Mouse (Mus musculus) layer of hippocampus, adult 9-10 months (tissue): ENCODE data around the gene Traf4.
A peak's percentile ranks its signal among the peaks of the same experiment; 100 is the strongest.

Experiments
- DNase-seq: peaks from one replicate; pipeline ENCODE4 v3.0.0; 2022; ENCODE audit warnings: low spot score

Gene Traf4

DNA sequence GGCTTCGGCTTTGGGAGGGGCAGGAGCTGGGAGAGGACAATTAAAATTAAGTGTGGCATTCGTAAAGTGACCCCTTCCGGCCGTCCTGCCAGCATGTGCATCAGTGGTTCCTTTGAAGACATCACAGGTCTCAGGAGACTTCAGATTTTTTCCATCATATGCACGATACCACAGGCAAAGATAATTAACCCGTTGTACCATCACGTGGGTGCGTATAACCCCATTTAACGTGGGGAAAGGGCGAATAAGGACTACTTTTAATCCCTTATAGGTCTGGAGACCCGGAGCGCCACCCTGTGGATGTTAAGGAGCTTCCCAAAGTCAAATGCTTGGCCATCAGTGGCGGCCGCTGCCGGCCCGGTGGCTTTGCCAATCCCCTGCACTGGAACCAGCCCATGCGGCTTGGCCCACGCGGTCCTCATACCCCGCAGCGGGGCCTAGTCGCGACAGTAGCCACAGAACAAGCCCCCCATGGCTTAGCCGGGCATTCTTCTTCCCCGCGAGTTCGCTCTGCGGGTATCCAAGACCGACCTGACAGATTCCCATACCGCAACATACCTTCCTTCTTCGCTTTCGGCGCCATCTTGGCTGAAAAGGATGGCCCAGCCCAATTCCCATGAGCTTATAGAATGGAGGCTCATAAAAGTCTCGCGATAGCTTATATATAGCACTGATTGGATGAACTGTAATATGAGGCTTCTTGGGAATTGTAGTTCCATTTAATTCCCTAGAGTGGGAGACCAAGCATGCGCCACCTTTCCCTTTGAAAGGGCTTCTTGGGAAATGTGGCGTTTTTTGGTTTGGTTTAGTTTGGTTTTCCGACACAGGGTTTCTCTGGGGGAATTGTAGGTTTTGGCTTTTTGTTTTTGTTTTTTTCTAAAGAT lies 17.8 kb upstream of the Traf4 start, which contains the start of gene Rpl23a:
Gene Rpl23a (minus strand): TSS at position 624 of the 884 bp plus-strand sequence.
- peak; percentile 93 for DNase-seq

DNA sequence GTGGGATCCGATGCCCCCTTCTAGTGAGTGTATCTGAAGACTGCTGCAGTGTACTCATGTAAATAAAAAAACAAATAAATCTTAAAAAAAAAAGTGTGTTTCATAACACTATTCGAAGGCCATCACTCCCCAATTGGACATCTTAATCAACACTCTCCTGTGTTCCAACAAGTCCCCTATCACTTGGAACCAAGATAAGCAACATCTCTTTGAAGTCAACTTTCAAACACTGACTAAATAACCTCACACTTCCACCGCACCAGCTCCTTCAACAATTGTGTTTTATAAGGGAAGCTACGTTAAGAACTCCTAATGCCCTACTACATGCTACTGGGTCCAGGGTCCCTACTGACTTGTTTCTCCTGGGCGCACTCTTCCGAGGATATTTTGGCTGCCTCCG lies 17.1 kb upstream of the Traf4 start:
- no peak for DNase-seq

DNA sequence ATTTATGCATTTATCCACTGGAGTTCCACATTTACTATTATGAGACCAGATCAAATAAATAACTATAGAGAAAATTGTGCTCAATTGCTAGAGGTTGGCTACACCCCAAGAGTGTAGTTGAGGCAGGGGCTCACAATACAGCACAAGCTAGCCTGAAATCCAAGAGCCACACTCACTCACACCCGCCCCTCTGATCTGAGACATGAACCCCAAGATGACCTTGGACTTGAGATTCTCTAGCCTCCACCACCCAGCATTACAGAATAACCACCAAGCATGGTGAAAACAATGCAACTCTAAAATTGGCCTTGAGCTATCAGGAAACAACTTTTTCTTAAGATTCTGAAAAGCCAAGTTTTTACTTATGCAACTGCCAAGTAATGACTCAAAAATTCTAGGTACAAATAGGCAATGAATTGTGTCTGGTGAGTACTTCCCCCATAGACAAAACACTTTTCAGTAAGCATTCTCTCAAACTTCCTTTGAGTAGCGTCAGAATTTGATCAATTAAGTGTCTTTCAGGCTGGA lies 16.5 kb upstream of the Traf4 start:
- no peak for DNase-seq

DNA sequence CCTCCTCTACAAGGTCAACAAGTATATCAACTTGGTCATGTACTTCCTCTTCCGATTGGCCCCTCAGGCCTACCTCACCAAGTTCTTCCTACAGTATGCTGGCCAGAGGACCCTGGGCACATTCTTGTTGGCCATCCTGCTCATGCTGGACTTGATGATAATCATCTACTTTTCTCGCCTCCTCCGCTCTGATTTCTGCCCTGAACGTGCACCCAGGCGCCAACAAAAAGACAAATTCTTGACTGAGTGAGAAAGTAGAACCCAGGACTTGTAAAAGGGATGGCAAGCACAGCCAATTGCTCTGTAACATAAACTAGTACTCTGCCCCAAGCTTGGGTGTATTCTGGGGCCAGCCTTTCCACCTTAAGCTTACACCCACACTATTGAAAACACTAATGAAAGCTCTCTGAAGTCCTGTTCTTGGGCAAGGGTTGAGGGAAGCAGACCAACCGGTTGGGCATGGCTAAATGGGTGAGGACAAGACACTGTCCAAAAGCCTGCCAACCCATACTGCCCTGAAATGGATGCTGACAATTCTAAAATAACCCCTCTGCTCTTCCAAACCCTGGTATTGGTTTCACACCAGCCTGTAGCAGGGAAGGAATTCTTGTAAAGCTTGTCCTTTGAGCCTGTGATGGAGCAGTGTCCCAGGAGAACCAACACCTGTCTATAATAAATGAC lies 14.8 kb upstream of the Traf4 start:
- DNase-seq: no peak

DNA sequence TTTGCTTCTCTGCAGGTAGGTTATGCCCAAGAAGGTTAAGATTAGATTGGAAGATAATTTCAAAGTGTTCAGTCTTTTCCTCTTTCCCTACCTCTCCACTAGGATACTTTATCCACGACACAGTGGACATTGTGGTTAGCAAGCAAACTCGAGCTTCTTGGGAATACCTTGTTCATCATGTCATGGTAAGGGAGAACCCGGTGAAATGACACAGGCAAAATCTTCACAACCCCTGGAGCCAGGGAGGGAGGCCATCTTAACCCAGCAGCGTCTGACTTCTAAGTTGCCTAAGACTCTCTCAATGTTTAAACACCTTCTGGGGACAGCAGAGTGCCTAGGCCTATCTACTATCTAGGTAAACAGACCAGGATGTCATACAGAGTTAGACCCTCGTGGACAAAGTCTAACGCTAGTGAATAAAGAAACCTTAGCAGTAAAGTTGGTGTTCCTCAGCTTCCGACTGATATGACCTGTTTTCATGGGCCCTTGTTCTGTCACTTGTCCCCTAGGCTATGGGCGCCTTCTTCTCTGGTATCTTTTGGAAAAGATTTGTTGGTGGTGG lies 14.1 kb upstream of the Traf4 start:
- DNase-seq: no peak

DNA sequence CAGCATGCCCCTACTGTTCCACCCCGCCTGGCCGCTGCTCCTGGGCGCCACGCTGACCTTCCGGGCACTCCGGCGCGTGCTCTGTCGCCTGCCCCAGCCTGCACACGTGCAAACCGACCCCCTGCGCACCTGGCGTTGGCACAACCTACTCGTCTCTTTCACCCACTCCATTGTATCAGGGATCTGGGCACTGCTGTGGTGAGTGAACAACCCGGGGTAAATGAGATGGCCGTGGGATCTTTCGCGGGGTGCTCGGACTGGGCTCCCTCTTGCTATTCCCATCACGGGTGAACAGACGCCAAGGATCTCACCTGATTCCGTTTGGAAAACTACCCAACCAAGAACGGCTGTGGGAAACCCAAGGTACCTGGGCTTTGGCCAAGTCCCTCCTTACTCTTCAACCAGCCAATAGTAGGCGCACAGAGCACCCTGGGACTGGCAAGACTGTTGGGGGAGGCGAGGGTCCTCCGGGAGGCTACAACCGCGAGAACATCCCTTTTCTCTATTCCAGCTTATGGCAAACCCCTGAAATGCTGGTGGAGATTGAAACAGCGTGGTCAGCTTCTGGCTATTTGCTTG lies 13.6 kb upstream of the Traf4 start:
- DNase-seq: no peak

DNA sequence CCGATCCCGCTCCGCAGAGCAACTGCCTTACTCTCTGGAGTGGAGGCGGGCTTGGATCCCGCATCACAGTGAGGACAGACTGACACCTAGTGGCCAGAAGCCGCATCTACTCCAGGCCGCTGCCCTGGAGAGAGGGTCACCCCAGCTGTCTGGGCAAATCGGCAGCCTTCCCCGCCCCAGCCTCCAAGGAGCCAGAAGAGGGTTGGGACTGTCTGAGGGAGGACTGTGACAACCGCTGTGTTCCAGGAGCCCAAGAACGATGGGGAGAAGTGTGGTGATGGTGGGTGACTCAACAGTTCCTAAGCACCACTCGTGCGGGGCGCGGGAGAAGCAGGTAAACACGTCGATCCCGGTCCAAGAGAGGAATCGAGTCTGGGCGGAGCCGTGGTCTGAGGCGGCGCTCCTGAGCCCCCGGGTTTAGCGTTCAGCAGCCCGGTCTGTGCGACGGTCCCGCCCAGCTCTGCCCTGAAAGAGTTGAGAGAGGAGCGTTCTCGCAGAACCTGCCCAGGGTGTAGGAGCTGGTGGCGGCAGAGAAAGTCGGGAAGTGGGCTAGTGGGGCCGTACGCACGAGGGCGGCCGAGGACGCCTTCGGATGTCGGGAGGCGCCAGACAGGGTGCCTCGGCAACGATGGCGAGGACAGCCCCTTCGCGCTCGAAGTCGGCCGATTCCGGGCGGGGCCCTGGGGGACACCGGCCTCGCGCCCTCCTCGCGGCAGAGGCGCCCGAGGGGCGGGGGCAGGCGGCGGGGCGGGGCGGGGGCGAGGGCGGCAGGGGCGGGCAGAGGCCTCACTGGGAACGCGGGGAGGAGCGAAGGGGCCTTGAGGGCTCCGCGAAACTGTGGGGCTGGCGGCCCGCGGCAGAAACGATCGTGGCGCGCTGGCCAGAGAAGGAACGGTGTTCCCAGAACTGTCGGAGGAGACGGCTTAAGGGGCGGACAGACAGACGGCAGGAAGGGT lies 12.8 kb upstream of the Traf4 start:
- peak; percentile 91 for DNase-seq

DNA sequence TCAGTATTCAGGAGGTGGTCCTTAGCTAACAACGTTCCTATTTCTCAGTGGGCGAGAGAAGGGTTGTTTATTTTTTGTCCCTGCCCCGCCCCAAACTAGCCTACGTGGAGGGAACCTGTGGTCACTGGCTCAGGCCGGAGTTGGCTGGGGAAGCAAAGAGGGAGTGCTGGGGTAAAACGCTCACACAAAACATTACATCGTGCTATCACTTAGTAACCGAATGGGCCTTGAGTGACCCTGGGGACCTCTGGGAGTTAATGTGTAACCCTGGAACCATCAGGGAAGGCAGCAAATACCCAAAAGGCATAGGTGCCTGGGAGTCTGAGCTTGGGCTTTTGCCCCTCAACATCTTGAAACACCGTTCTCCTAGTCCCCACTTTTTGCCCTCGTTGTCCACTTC lies 12.0 kb upstream of the Traf4 start:
- no peak for DNase-seq

DNA sequence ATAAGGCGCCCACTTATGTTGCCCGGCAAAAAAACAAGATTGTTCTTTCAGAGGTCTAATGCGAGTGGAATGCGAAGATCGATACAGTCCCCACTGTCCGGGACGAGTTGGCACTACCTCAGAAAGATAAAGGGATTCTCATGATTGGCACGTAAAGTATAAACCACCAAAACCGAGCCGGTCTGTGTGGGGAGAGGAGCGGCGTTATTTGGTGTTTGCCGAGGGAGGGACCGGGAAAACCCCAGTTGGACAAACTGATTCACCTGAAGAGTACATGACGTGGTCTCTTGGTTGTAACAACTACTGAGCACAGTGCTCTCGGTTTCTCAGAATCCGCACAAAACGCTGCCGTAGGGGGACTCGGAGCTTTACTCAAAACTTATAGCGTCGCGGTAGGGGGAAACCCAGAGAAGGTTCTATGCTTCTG lies 11.5 kb upstream of the Traf4 start:
- no peak for DNase-seq

DNA sequence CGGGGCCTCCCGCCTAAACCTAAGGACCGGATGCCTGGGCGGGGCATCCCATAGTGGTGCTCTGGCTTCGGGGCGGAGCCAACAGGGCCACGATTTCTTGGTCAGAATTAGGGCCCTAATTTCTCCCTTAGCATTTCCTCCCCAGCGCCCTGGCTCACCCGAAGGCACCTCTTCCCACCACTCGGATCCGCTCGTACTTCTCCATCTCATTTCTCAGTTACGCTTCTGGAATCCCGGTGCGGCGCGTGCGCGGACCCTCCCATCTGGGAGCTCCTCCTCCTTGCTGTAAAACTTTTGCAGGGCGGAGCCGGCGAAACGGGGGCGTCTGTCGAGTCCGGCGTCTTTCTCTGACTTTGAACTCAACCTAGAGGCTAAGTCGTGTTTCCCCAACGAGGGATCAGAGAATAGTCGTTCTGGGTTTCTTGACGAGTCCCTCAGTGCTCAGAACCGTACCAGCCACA lies 11.0 kb upstream of the Traf4 start, which contains the start of the genes Nek8 and Tlcd1:
Gene Nek8 (minus strand): TSS at position 274 of the 461 bp plus-strand sequence.
Gene Tlcd1 (plus strand): TSS at position 310 of the 461 bp plus-strand sequence.
- DNase-seq: no peak

DNA sequence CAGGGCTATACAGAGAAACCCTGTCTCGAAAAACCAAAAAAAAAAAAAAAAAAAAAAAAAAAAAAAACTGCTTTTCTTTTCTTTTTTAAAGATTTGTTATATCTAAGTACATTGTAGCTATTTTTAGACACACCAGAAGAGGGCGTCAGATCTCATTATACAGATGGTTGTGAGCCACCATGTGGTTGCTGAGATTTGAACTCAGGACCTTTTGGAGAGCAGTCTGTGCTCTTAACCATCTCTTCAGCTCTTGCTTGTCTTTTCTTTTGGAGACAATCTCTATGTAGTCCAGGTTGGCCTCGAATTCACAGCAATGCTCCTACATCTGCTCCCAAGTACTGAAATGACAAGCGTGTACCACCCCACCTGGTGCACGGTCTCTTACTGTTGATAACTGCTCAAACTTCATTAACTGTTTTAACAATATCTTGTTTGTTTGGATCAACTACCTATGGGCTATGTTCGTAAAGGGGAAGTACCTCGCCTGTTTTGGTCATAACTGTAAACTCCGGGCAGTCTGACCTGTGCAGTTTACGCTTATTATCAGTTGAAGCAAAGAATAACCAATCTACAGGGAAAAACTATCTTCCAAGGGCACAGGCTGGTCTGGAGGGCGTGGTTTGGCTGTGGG lies 10.5 kb upstream of the Traf4 start:
- no peak for DNase-seq

DNA sequence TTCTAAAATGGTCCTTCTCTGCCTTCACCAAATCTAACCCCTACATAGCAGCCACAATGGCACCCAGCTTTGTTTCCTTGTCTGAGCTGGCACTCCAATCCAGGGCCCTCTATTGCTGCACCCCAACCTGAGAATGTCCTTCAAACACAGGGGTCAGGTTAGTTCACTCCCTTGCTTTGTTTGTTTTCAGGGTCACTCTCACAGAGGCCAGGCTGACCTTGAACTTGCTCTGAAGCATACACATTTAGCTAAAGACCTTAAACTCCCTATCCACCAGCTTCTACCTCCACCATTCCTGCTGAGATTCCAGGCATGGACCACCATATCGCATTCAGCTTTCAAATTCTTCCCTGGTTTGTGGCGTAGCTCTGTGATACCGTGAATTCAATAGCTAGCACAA lies 9.1 kb upstream of the Traf4 start:
- no peak for DNase-seq

DNA sequence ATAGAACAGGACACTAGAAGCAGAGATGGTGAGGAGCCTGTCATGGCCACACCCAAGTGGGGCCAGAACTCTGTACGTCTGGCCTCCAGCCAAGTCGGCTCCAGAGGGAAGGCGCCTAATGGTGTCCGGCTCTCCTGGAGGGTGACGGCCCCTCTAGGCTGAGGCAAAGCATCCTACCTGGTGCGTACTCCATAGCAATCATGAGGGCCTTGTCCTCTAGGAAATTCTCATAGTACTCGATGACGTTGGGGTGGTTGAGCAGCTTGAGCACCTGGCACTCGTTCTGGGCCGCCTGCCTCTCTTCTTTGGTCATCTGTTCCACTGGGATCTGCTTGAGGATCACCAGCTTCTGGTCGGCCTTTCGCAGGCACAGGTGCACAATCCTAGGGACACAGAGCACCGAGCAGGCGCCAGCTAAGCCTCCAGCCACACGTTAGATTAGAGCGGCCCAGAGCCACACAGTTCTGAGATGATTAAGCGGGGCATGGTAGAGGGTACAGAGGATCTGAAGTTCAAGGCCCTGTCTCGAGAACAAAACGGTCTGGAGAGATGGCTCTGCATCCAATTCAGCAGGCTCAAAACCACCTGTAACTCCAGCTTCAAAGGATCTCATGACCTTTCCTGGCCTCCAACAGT lies 7.5 kb upstream of the Traf4 start:
- no peak for DNase-seq

DNA sequence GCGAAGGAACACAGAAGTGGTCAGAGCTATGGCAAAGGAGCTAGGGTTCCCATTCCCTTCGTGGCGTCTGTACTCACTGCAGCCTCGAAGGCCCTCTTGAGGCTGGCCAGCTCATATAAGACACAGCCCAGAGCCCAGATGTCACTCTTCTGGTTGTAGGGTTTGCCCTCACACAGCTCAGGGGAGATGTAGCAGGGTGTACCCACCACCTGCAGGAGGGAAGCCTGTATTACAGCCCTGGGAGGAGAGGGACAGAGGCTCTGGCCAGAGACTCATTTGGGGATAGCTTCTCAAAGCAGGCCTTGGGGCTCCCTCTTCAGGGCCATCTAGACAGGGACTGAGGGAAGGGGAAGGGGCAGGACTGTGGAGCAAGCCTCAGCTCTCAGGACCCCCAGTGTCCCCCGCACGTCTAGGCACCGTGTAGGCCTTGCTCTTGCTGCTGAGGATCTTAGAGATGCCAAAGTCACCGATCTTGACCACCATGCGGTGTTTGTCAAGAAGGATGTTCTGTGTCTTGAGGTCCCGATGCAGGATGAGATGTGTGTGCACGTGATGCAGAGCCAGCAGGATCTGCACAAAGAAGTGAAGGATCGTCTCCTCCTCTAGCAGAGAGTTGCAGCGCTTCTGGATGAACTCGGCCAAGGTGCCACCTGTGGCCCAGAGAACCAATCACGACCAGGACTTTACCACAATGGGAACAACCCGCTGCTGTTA lies 6.8 kb upstream of the Traf4 start:
- no peak for DNase-seq

DNA sequence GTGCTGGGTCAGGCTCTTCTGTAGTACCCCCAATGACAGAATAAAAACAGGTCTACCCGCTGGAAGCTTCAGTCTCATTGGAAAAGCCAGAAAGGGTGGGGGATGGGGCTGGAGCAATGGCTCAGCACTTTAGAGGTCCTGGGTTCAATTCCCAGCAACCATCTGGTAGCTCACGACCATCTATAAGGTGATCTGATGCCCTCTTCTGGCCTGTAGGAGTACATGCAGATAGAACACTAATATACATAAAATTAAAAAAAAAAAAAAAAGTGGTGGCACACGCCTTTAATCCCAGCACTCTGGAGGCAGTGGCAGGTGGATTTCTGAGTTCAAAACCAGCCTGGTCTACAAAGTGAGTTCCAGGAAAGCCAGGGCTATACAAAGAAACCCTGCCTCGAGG lies 5.9 kb upstream of the Traf4 start:
- DNase-seq: no peak

DNA sequence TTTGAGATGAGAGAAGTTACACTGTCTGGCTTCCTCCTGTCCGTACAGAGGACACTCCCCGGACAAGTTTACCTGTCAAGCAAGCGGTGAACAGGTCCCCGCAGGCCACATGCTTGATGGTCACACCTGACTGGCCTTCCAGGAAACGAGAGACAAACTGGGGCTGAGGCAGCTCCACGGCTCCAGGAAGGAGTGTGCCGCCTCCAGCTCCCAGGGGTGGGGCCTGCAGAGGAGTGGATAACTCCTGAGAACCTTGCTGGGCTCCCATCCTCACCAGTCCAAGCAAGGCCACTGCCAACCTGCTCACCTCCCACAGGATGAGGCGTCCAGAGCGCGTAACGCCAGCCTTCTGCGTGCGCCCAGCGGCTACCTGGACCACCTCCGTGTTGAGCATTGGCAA lies 4.9 kb upstream of the Traf4 start:
- DNase-seq: no peak

DNA sequence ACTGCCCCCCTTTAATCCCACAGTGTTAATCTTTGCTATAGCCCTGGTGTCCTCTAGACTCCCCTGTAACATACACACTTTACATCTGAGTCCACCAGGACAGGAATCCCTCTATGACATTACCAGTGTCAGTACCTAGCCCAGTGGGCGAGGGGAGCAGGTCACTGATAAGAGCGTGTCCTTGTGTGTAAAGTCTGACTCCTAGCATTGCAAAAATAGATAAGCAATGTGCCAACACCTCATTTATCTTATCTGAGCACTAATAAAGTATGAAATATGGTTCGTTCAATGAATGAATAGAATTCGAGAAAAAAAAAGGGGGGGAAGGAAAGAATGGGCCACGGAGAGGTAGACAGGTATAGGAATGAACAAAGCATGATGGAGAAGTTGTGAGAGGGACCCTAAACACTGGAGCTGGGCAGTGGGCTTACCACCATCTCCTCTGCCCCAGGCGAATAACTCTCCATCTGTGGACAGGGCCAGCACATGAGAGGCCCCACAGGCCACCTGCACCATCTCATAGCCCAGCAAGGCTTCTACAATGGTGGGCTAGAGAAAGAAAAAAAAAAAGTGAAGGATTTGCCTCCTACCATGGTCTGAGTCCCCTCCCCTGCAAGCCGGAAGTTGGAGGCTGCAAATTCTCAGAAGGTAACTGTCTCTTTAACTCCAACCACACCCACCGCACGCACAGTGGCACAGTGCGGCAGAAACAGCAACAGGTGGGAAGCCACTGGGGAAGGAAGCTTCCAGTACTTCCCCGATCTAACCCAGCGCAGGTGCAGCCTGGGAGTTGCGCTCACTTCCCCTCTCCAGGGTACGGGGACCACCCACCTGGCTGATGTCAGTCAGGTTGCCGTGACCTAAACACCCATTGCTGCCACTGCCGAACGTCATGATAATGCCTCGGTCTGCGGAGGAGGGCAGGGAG lies 3.4 kb upstream of the Traf4 start:
- DNase-seq: no peak

DNA sequence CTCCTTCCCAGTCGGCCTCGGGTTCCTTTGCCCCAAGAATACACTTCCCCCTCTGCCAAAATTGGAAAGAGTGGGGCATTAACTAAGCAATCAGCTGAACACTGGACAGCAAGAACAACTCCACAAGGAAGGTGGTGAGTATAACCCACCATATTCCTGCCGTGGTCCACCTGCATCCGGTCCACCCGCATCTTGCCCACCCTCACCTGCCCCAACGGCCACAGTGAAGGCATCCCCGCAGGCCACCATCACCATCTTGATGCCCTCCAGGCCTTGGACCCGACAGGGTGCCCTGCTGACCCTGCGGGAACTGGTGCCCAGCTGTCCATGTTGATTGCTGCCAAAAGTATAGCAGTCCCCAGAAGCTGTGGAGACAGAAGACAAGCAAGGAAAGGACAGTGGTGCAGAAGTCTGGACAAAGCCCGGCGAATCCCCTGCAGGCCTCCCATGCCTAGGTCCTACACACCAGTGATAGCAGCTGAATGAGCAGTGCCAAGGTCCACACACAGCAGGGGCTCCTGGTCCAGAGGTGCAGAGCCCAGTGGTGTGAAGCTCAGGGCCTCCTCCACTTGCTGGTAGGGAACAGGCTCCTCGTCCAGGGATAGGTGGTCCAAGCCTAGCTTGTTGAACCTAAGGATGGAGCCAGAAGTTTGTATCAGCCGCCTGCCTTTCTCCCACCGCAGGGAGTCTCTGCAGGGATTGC lies 2.0 kb upstream of the Traf4 start:
- no peak for DNase-seq
